Mouse (Mus musculus) spleen, adult 2 months (tissue): ENCODE data around the gene Rps6kc1.

Experiments
- CTCF ChIP-seq: fragments of 200-500 bp; IDR thresholded peaks from 2 replicates; pipeline ENCODE4 v1.5.1; 2011; ENCODE audit warnings: mild to moderate bottlenecking, inconsistent platforms; ENCODE audit not compliant: insufficient read depth, insufficient read length, insufficient replicate concordance; ENCODE audit errors: extremely low read depth
- POLR2A ChIP-seq: fragments of 200-500 bp; IDR thresholded peaks from 2 replicates; pipeline ENCODE4 v1.6.1; 2011; ENCODE audit warnings: low read depth, low read length, inconsistent platforms

- TF ChIP-seq POLR2A: no peak
- no peak for TF ChIP-seq CTCF
These were observed 104.8 kb downstream of the Rps6kc1 start for GRCm38 (mm10) chr1:190806817-190807216.
